12 mouse cellular contexts compared by ENCODE assay signal in genomic region chr2:32177397-32178060, GRCm38 (mm10). TPM values are rescaled to one million over a fixed set of nuclear protein-coding genes. Genes with fewer than 3 reads are reported as not detected.
DNase-seq lines count a peak whose midpoint lies in the region; ATAC-seq and TF ChIP-seq lines count a peak whose summit lies in the region.
"Had no signal": no experiment of that assay in that cellular context is flagged by ENCODE, and none has a peak within 500 bp of the region (broad histone marks: within the 10 kb centered on the region; RNA-seq: fewer than 3 reads in every experiment).

No protein-coding gene starts in this region.

- no peak overlapping the region for H3K4me2 ChIP-seq in midbrain, embryonic 13.5 days (replicated peaks)

- H3K9ac ChIP-seq in midbrain, embryonic 13.5 days (replicated peaks), result 0 out of 2 replicates have a peak overlapping the region, but pooled peaks have one; percentile 21

- 71% methylated on average over 11 of the region's 11 CpGs for WGBS in midbrain, embryonic 13.5 days

- ATAC-seq in granulocyte monocyte progenitor cell, adult 5-6 weeks (replicated peaks; ENCODE audit: poor library complexity, severe bottlenecking), result peak; percentile 56
- no peak for ATAC-seq in midbrain, embryonic 13.5 days
- ATAC-seq: activated CD4-positive, CD25-positive, alpha-beta regulatory T cell, adult 4 months had no signal

- no peak for DNase-seq in gastrocnemius, adult 2 months
- DNase-seq in gastrocnemius, adult 18-20 months (ENCODE audit: low spot score), result no peak
- peak; percentile 45 for DNase-seq in left cerebral cortex, postnatal 4 days
- no peak for DNase-seq in left cerebral cortex, adult 18-20 months (ENCODE audit: low spot score in 2 of 2)
- no peak for DNase-seq in gastrocnemius, postnatal 4 days (ENCODE audit: low spot score in 2 of 2)
- DNase-seq in lung, postnatal 4 days, result no peak
- DNase-seq: embryo, embryonic 11 days; liver; lung, postnatal 14 days had no signal

- peak overlapping the region; percentile 54 for H3K27ac ChIP-seq in gastrocnemius, adult 2 months
- peak overlapping the region; percentile 47 for H3K27ac ChIP-seq in midbrain, embryonic 13.5 days

- peaks cover 94% of the 10 kb centered on the region for H3K4me1 ChIP-seq in midbrain, embryonic 13.5 days (replicated peaks)

- H3K9me3 ChIP-seq in midbrain, embryonic 13.5 days, result no peaks in the 10 kb centered on the region

- TF ChIP-seq CTCF in gastrocnemius, adult 2 months (IDR thresholded peaks at IDR 0.05), result no peak

- H3K36me3 ChIP-seq in midbrain, embryonic 13.5 days, result no peaks in the 10 kb centered on the region

- no peak overlapping the region for H3K4me3 ChIP-seq in gastrocnemius, adult 2 months
- no peak overlapping the region for H3K4me3 ChIP-seq in midbrain, embryonic 13.5 days (replicated peaks)

- intact Hi-C loops in gastrocnemius, adult 2 months (cut with DNase I), result no loop called here
- intact Hi-C loops in left cerebral cortex, postnatal 4 days (cut with DNase I), result no loop called here

- H3K27me3 ChIP-seq in midbrain, embryonic 13.5 days, result no peaks in the 10 kb centered on the region

RNA-seq across cellular contexts. Expression of gene Prrc2b, which starts 26.6 kb away (rescaled TPM):
- total RNA-seq in gastrocnemius, adult 2 months (2021), result 10 to 100 TPM; 76.4 to 86.9 TPM
- total RNA-seq in gastrocnemius, adult 18-20 months (2021), result 10 to 100 TPM; 78.4 to 79.7 TPM
- total RNA-seq in left cerebral cortex, postnatal 4 days (2021), result 100 to 1,000 TPM; 327 to 335 TPM
- total RNA-seq in left cerebral cortex, adult 18-20 months (2021), result 100 to 1,000 TPM; 259 to 266 TPM
- total RNA-seq in granulocyte monocyte progenitor cell, adult 5-6 weeks (2014; fragmentation: Nextera tagmentation), result 32.6 and 46.7 TPM in 2 replicates
- total RNA-seq in granulocyte monocyte progenitor cell, adult 5-6 weeks (2017), result 10.5 and 12.8 TPM in 2 replicates
- 68.4 and 77.5 TPM in 2 replicates for polyA plus RNA-seq in midbrain, embryonic 13.5 days (2015; fragmentation: Nextera tagmentation; extraction: Ambion mirVana)
- 100 to 1,000 TPM; 142 to 154 TPM for total RNA-seq in gastrocnemius, postnatal 4 days (2021)

RNA-seq across cellular contexts. Expression of gene Pomt1, which starts 58.9 kb away (rescaled TPM):
- total RNA-seq in gastrocnemius, adult 2 months (2021), result 10 to 100 TPM; 11.5 TPM
- total RNA-seq in gastrocnemius, adult 18-20 months (2021), result 10 to 100 TPM; 10.2 to 11.1 TPM
- 10 to 100 TPM; 36.5 to 37.1 TPM for total RNA-seq in left cerebral cortex, postnatal 4 days (2021)
- 10 to 100 TPM; 19.3 to 23.5 TPM for total RNA-seq in left cerebral cortex, adult 18-20 months (2021)
- total RNA-seq in granulocyte monocyte progenitor cell, adult 5-6 weeks (2014; fragmentation: Nextera tagmentation), result 17.8 and 30.8 TPM in 2 replicates
- 40.3 and 51.3 TPM in 2 replicates for total RNA-seq in granulocyte monocyte progenitor cell, adult 5-6 weeks (2017)
- 28.2 and 28.6 TPM in 2 replicates for polyA plus RNA-seq in midbrain, embryonic 13.5 days (2015; fragmentation: Nextera tagmentation; extraction: Ambion mirVana)
- 10 to 100 TPM; 15.8 to 17.5 TPM for total RNA-seq in gastrocnemius, postnatal 4 days (2021)
